Mouse (Mus musculus) kidney, adult 18-20 months (tissue): ENCODE results near the gene Fbxl17.

Experiments used
- DNase-seq: peaks from one replicate; pipeline ENCODE4 v3.0.0; 2021

Gene Fbxl17

GRCm38 (mm10) chr17:63272914-63273313 lies 226.9 kb downstream of the Fbxl17 start:
- no peak for DNase-seq

GRCm38 (mm10) chr17:63271000-63271399 lies 228.8 kb downstream of the Fbxl17 start:
- no peak for DNase-seq

- no peak for DNase-seq
Observed at GRCm38 (mm10) chr17:63270513-63270912, 229.3 kb downstream of the Fbxl17 start.

GRCm38 (mm10) chr17:63262674-63263073 lies 237.1 kb downstream of the Fbxl17 start:
- DNase-seq = no peak

- no peak for DNase-seq
Observed at GRCm38 (mm10) chr17:63261508-63262141, 238.2 kb downstream of the Fbxl17 start.

GRCm38 (mm10) chr17:63259091-63259490 lies 240.7 kb downstream of the Fbxl17 start:
- DNase-seq = no peak

- peak; percentile 21 for DNase-seq
Observed at GRCm38 (mm10) chr17:63246144-63246619, 253.6 kb downstream of the Fbxl17 start.

- no peak for DNase-seq
Observed at GRCm38 (mm10) chr17:63245472-63245871, 254.3 kb downstream of the Fbxl17 start.

- no peak for DNase-seq
Observed at GRCm38 (mm10) chr17:63242761-63243160, 257.1 kb downstream of the Fbxl17 start.

GRCm38 (mm10) chr17:63240731-63241106 lies 259.1 kb downstream of the Fbxl17 start:
- no peak for DNase-seq

- DNase-seq = no peak
Observed at GRCm38 (mm10) chr17:63240021-63240730, 259.6 kb downstream of the Fbxl17 start.

- no peak for DNase-seq
Observed at GRCm38 (mm10) chr17:63236846-63237245, 263.0 kb downstream of the Fbxl17 start.

- no peak for DNase-seq
Observed at GRCm38 (mm10) chr17:63236221-63236620, 263.6 kb downstream of the Fbxl17 start.

GRCm38 (mm10) chr17:63235821-63236220 lies 264.0 kb downstream of the Fbxl17 start:
- DNase-seq = no peak

- no peak for DNase-seq
Observed at GRCm38 (mm10) chr17:63229111-63229510, 270.7 kb downstream of the Fbxl17 start.

GRCm38 (mm10) chr17:63226380-63226779 lies 273.4 kb downstream of the Fbxl17 start:
- no peak for DNase-seq

GRCm38 (mm10) chr17:63225959-63226358 lies 273.9 kb downstream of the Fbxl17 start:
- no peak for DNase-seq

- DNase-seq = no peak
Observed at GRCm38 (mm10) chr17:63223675-63224074, 276.1 kb downstream of the Fbxl17 start.

GRCm38 (mm10) chr17:63221632-63222031 lies 278.2 kb downstream of the Fbxl17 start:
- no peak for DNase-seq

GRCm38 (mm10) chr17:63220821-63221220 lies 279.0 kb downstream of the Fbxl17 start:
- no peak for DNase-seq

- no peak for DNase-seq
Observed at GRCm38 (mm10) chr17:63217016-63217415, 282.8 kb downstream of the Fbxl17 start.

GRCm38 (mm10) chr17:63212018-63212417 lies 287.8 kb downstream of the Fbxl17 start:
- DNase-seq = no peak

GRCm38 (mm10) chr17:63209151-63209550 lies 290.7 kb downstream of the Fbxl17 start:
- DNase-seq = no peak

- no peak for DNase-seq
Observed at GRCm38 (mm10) chr17:63208346-63208745, 291.5 kb downstream of the Fbxl17 start.

- DNase-seq = no peak
Observed at GRCm38 (mm10) chr17:63207714-63208113, 292.1 kb downstream of the Fbxl17 start.
